Mouse (Mus musculus) kidney, postnatal 0 days (tissue): ENCODE results near the gene Spns2. TPM values are rescaled to one million over a fixed set of nuclear protein-coding genes. Genes with fewer than 3 reads are reported as not detected.

Source experiments
- ATAC-seq: fragments of 200-750 bp; cut with Nextera tagmentation; replicated peaks from 2 replicates; pipeline ENCODE4 v1.8.0; 2017; ENCODE audit warnings: low read depth, moderate number of reproducible peaks, moderate TSS enrichment, moderate library complexity; ENCODE audit not compliant: low FRiP score
- DNase-seq: peaks from one replicate; pipeline ENCODE4 v3.0.0-alpha.2; 2016; ENCODE audit warnings: low spot score
- H3K27ac ChIP-seq: fragments of 300-500 bp; sonication (generic); 2 replicates; pipeline ENCODE4 v1.5.1; 2014; ENCODE audit warnings: mild to moderate bottlenecking
- H3K27me3 ChIP-seq: fragments of 300-500 bp; sonication (generic); 2 replicates; pipeline ENCODE4 v1.6.1; 2014; ENCODE audit warnings: low read length, mixed read lengths; ENCODE audit not compliant: insufficient read depth
- H3K36me3 ChIP-seq: fragments of 300-500 bp; sonication (generic); 2 replicates; pipeline ENCODE4 v1.6.1; 2014; ENCODE audit warnings: low read length, mixed read lengths; ENCODE audit not compliant: insufficient read depth
- H3K4me1 ChIP-seq: fragments of 300-500 bp; sonication (generic); replicated peaks from 2 replicates; pipeline ENCODE4 v1.6.1; 2014; ENCODE audit warnings: antibody characterized with exemption, low read length, mixed read lengths; ENCODE audit not compliant: insufficient read depth
- H3K4me2 ChIP-seq: fragments of 300-500 bp; sonication (generic); 2 replicates; pipeline ENCODE4 v1.6.1; 2014; ENCODE audit warnings: mild to moderate bottlenecking, low read length, moderate library complexity, mixed read lengths
- H3K4me3 ChIP-seq: fragments of 300-500 bp; sonication (generic); replicated peaks from 2 replicates; pipeline ENCODE4 v1.5.1; 2014; ENCODE audit warnings: low read depth, low read length
- H3K9ac ChIP-seq: fragments of 300-500 bp; sonication (generic); 2 replicates; pipeline ENCODE4 v1.6.1; 2014; ENCODE audit warnings: low read depth, low read length
- H3K9me3 ChIP-seq: fragments of 300-500 bp; sonication (generic); replicated peaks from 2 replicates; pipeline ENCODE4 v1.6.1; 2016; ENCODE audit warnings: low read length, inconsistent platforms, mixed read lengths
- CTCF ChIP-seq: IDR thresholded peaks from 2 replicates; pipeline ENCODE4 v1.5.1; 2016; ENCODE audit warnings: antibody characterized with exemption, low read depth, mild to moderate bottlenecking, moderate library complexity
- WGBS: fragments of 180-500 bp; shearing (Covaris S2); extraction: QIAGEN DNeasy Blood & Tissue Kit; methylation state at CpG from one replicate; pipeline ENCODE4 v1.1.7; 2014; 5-methylcytosine and 5-hydroxymethylcytosine counted together
- polyA plus RNA-seq: library from polyadenylated mRNA; unstranded; fragments of >200 nt; fragmentation: Nextera tagmentation; extraction: Ambion mirVana; gene quantifications from 2 replicates; pipeline ENCODE4 v1.2.1, GENCODE M21; 2015

Gene Spns2
- polyA plus RNA-seq, 1 experiment from 2014 or later = 7.4 TPM

GRCm38 (mm10) chr11:72477653-72478052, 12.1 kb downstream of the Spns2 start:
- Histone ChIP-seq H3K9me3 (no peaks in the 10 kb centered on the region), H3K4me3 (no peak overlapping the region), H3K36me3 (no peaks in the 10 kb centered on the region), H3K4me2 (no peak overlapping the region), H3K4me1 (peaks cover 7% of the 10 kb centered on the region; the same call in 1 of the 2 replicates), H3K27ac (peak overlapping the region; percentile 34; the same call in 1 of the 2 replicates), H3K9ac (no peak overlapping the region), H3K27me3 (no peaks in the 10 kb centered on the region)
- no peak for TF ChIP-seq CTCF
- 92% methylated on average over 1 of the region's 1 CpGs for WGBS
- no peak for ATAC-seq
- no peak for DNase-seq

GRCm38 (mm10) chr11:72477182-72477581, 12.5 kb downstream of the Spns2 start:
- Histone ChIP-seq H3K27ac (peak overlapping the region; percentile 34; the same call in 1 of the 2 replicates), H3K4me1 (peaks cover 7% of the 10 kb centered on the region; the same call in 1 of the 2 replicates), H3K36me3 (no peaks in the 10 kb centered on the region), H3K9me3 (no peaks in the 10 kb centered on the region), H3K4me3 (no peak overlapping the region), H3K9ac (no peak overlapping the region), H3K27me3 (no peaks in the 10 kb centered on the region), H3K4me2 (no peak overlapping the region)
- WGBS = 43% methylated on average over 5 of the region's 5 CpGs
- DNase-seq (no peak), ATAC-seq (no peak)
- TF ChIP-seq CTCF = no peak

GRCm38 (mm10) chr11:72476074-72476625, 13.6 kb downstream of the Spns2 start:
- Histone ChIP-seq H3K4me1 (peaks cover 7% of the 10 kb centered on the region; the same call in 1 of the 2 replicates), H3K4me3 (no peak overlapping the region), H3K9ac (no peak overlapping the region), H3K27ac (no peak overlapping the region), H3K36me3 (no peaks in the 10 kb centered on the region), H3K27me3 (no peaks in the 10 kb centered on the region), H3K4me2 (no peak overlapping the region), H3K9me3 (no peaks in the 10 kb centered on the region)
- DNase-seq (no peak), ATAC-seq (no peak)
- 58% methylated on average over 7 of the region's 7 CpGs for WGBS
- no peak for TF ChIP-seq CTCF

- Histone ChIP-seq H3K9me3 (no peaks in the 10 kb centered on the region), H3K9ac (no peak overlapping the region), H3K4me3 (no peak overlapping the region), H3K27me3 (no peaks in the 10 kb centered on the region), H3K4me1 (peaks cover 7% of the 10 kb centered on the region; the same call in 1 of the 2 replicates), H3K36me3 (no peaks in the 10 kb centered on the region), H3K27ac (no peak overlapping the region), H3K4me2 (no peak overlapping the region)
- 77% methylated on average over 7 of the region's 7 CpGs for WGBS
- no peak for TF ChIP-seq CTCF
- DNase-seq (no peak), ATAC-seq (no peak)
Measured at GRCm38 (mm10) chr11:72475408-72475807, 14.3 kb downstream of the Spns2 start.

- no peak for ATAC-seq
- H3K4me2 ChIP-seq = no peak overlapping the region
- no peak overlapping the region for H3K27ac ChIP-seq
Measured at GRCm38 (mm10) chr11:72474926-72475325, 14.8 kb downstream of the Spns2 start.

GRCm38 (mm10) chr11:72473540-72473939, 16.2 kb downstream of the Spns2 start:
- ATAC-seq = peak; percentile 52; the same call in 1 of the 2 replicates

More at GRCm38 (mm10) chr11:72474926-72475325, 14.8 kb downstream of the Spns2 start:
- 54% methylated on average over 3 of the region's 3 CpGs for WGBS
- no peaks in the 10 kb centered on the region for H3K36me3 ChIP-seq
- no peak for TF ChIP-seq CTCF
- peaks cover 12% of the 10 kb centered on the region for H3K4me1 ChIP-seq
- H3K9me3 ChIP-seq = no peaks in the 10 kb centered on the region
- no peaks in the 10 kb centered on the region for H3K27me3 ChIP-seq
- no peak for DNase-seq
- no peak overlapping the region for H3K4me3 ChIP-seq
- H3K9ac ChIP-seq = no peak overlapping the region

More at GRCm38 (mm10) chr11:72473540-72473939, 16.2 kb downstream of the Spns2 start:
- Histone ChIP-seq H3K9me3 (no peaks in the 10 kb centered on the region), H3K4me2 (no peak overlapping the region), H3K4me3 (no peak overlapping the region), H3K9ac (no peak overlapping the region), H3K27me3 (no peaks in the 10 kb centered on the region), H3K36me3 (no peaks in the 10 kb centered on the region), H3K4me1 (peaks cover 23% of the 10 kb centered on the region), H3K27ac (peak overlapping the region; percentile 66)
- no peak for DNase-seq
- WGBS = 81% methylated on average over 4 of the region's 4 CpGs
- no peak for TF ChIP-seq CTCF
